Mouse (Mus musculus) fibroblast of lung, adult 2 months (primary cell): ENCODE results near the gene Kif2c.

ENCODE experiments used
- DNase-seq: peaks from one replicate; pipeline ENCODE4 v3.0.0-alpha.2; 2011; ENCODE audit warnings: low read depth

The Kif2c gene

GRCm38 (mm10) chr4:117136034-117136433 is 46.4 kb downstream of the Kif2c start:
- DNase-seq: no peak

- no peak for DNase-seq
Observed at GRCm38 (mm10) chr4:117134601-117134995, 47.8 kb downstream of the Kif2c start.

GRCm38 (mm10) chr4:117133817-117134600 is 48.4 kb downstream of the Kif2c start, which contains the start of gene Plk3:
TSS of gene Plk3 (minus strand) at chr4:117133963.
- peak; percentile 90 for DNase-seq

- DNase-seq: no peak
Observed at GRCm38 (mm10) chr4:117133366-117133796, 49.1 kb downstream of the Kif2c start.

- DNase-seq: no peak
Observed at GRCm38 (mm10) chr4:117132794-117133143, 49.7 kb downstream of the Kif2c start.

- no peak for DNase-seq
Observed at GRCm38 (mm10) chr4:117131890-117132793, 50.3 kb downstream of the Kif2c start.

GRCm38 (mm10) chr4:117131198-117131597 is 51.2 kb downstream of the Kif2c start:
- no peak for DNase-seq

GRCm38 (mm10) chr4:117130790-117131189 is 51.6 kb downstream of the Kif2c start:
- DNase-seq: no peak

GRCm38 (mm10) chr4:117127991-117128686 is 54.3 kb downstream of the Kif2c start:
- no peak for DNase-seq

GRCm38 (mm10) chr4:117126675-117127290 is 55.7 kb downstream of the Kif2c start, which contains the start of gene Tctex1d4:
TSS of gene Tctex1d4 (plus strand) at chr4:117126794.
- peak; percentile 27 for DNase-seq

- DNase-seq: peak; percentile 88
Observed at GRCm38 (mm10) chr4:117125910-117126674, 56.3 kb downstream of the Kif2c start.

GRCm38 (mm10) chr4:117125348-117125909 is 57.0 kb downstream of the Kif2c start, which contains the start of gene Btbd19:
TSS of gene Btbd19 (minus strand) at chr4:117125725.
- DNase-seq: peak; percentile 67

GRCm38 (mm10) chr4:117124518-117125347 is 57.7 kb downstream of the Kif2c start:
- no peak for DNase-seq

GRCm38 (mm10) chr4:117124218-117124517 is 58.3 kb downstream of the Kif2c start:
- DNase-seq: no peak

GRCm38 (mm10) chr4:117123546-117124217 is 58.8 kb downstream of the Kif2c start:
- no peak for DNase-seq

- no peak for DNase-seq
Observed at GRCm38 (mm10) chr4:117122209-117122608, 60.2 kb downstream of the Kif2c start.

GRCm38 (mm10) chr4:117120445-117121414 is 61.7 kb downstream of the Kif2c start:
- DNase-seq: peak; percentile 95

GRCm38 (mm10) chr4:117120052-117120444 is 62.4 kb downstream of the Kif2c start:
- no peak for DNase-seq
